Mouse (Mus musculus): ENCODE results near the gene Rnf38. TPM values are rescaled to one million over a fixed set of nuclear protein-coding genes. Genes with fewer than 3 reads are reported as not detected.

The Rnf38 gene
- polyA plus RNA-seq, 1 experiment from 2014 or later, result 36.6 TPM

- Histone ChIP-seq H3K27me3 (ENCODE audit: control insufficient read depth, insufficient read depth, low read length) (no peaks in the 10 kb centered on the region), H3K4me2 (ENCODE audit: low read depth, severe bottlenecking) (peak overlapping the region; percentile 28), H3K9me3 (ENCODE audit: control insufficient read depth, low read length) (no peaks in the 10 kb centered on the region; the same call in 1 of the 2 replicates), H3K27ac (replicated peaks; ENCODE audit: low read depth, low read length) (0 out of 2 replicates have a peak overlapping the region, but pooled peaks have one; percentile 14), H3K9ac (ENCODE audit: low read length) (peak overlapping the region; percentile 22; the same call in 1 of the 2 replicates), H3K4me1 (ENCODE audit: control insufficient read depth, insufficient read depth, low read length) (peaks cover 19% of the 10 kb centered on the region), H3K4me3 (ENCODE audit: low read depth, low read length) (no peak overlapping the region), H3K36me3 (ENCODE audit: control insufficient read depth, insufficient read depth, low read length) (no peaks in the 10 kb centered on the region; the same call in 1 of the 2 replicates)
- ATAC-seq (ENCODE audit: insufficient number of reproducible peaks, low FRiP score, low TSS enrichment, low read depth) (no peak), DNase-seq (ENCODE audit: low spot score) (peak; percentile 40)
- 39% methylated on average over 18 of the region's 18 CpGs for WGBS
Observed at GRCm38 (mm10) chr4:44106297-44106821, 127.2 kb downstream of the Rnf38 start.

GRCm38 (mm10) chr4:44104195-44104917 is 129.2 kb downstream of the Rnf38 start:
- DNase-seq (ENCODE audit: low spot score) (no peak), ATAC-seq (ENCODE audit: insufficient number of reproducible peaks, low FRiP score, low TSS enrichment, low read depth) (no peak)
- H3K9ac ChIP-seq (ENCODE audit: low read length), result no peak overlapping the region
- H3K27me3 ChIP-seq (ENCODE audit: control insufficient read depth, insufficient read depth, low read length), result no peaks in the 10 kb centered on the region
- 9% methylated on average over 8 of the region's 8 CpGs for WGBS
- 0 out of 2 replicates have a peak overlapping the region, but pooled peaks have one; percentile 11 for H3K27ac ChIP-seq (replicated peaks; ENCODE audit: low read depth, low read length)
- no peak overlapping the region for H3K4me2 ChIP-seq (ENCODE audit: low read depth, severe bottlenecking)
- H3K9me3 ChIP-seq (ENCODE audit: control insufficient read depth, low read length), result no peaks in the 10 kb centered on the region; the same call in 1 of the 2 replicates
- no peaks in the 10 kb centered on the region; the same call in 1 of the 2 replicates for H3K36me3 ChIP-seq (ENCODE audit: control insufficient read depth, insufficient read depth, low read length)
- H3K4me1 ChIP-seq (ENCODE audit: control insufficient read depth, insufficient read depth, low read length), result peaks cover 19% of the 10 kb centered on the region
- no peak overlapping the region for H3K4me3 ChIP-seq (ENCODE audit: low read depth, low read length)

- Histone ChIP-seq H3K36me3 (ENCODE audit: control insufficient read depth, insufficient read depth, low read length) (no peaks in the 10 kb centered on the region; the same call in 1 of the 2 replicates), H3K4me3 (ENCODE audit: low read depth, low read length) (no peak overlapping the region), H3K4me1 (ENCODE audit: control insufficient read depth, insufficient read depth, low read length) (peaks cover 19% of the 10 kb centered on the region), H3K27ac (replicated peaks; ENCODE audit: low read depth, low read length) (no peak overlapping the region), H3K9ac (ENCODE audit: low read length) (no peak overlapping the region), H3K9me3 (ENCODE audit: control insufficient read depth, low read length) (no peaks in the 10 kb centered on the region; the same call in 1 of the 2 replicates), H3K4me2 (ENCODE audit: low read depth, severe bottlenecking) (no peak overlapping the region), H3K27me3 (ENCODE audit: control insufficient read depth, insufficient read depth, low read length) (no peaks in the 10 kb centered on the region)
- no peak for ATAC-seq (ENCODE audit: insufficient number of reproducible peaks, low FRiP score, low TSS enrichment, low read depth)
- WGBS, result 75% methylated on average over 8 of the region's 8 CpGs
- peak; percentile 34 for DNase-seq (ENCODE audit: low spot score)
Observed at GRCm38 (mm10) chr4:44103620-44104019, 130.0 kb downstream of the Rnf38 start.

- Histone ChIP-seq H3K27me3 (ENCODE audit: control insufficient read depth, insufficient read depth, low read length) (no peaks in the 10 kb centered on the region), H3K4me2 (ENCODE audit: low read depth, severe bottlenecking) (no peak overlapping the region), H3K27ac (replicated peaks; ENCODE audit: low read depth, low read length) (no peak overlapping the region), H3K36me3 (ENCODE audit: control insufficient read depth, insufficient read depth, low read length) (no peaks in the 10 kb centered on the region), H3K9me3 (ENCODE audit: control insufficient read depth, low read length) (no peaks in the 10 kb centered on the region), H3K4me3 (ENCODE audit: low read depth, low read length) (no peak overlapping the region), H3K9ac (ENCODE audit: low read length) (no peak overlapping the region), H3K4me1 (ENCODE audit: control insufficient read depth, insufficient read depth, low read length) (no peaks in the 10 kb centered on the region; the same call in 1 of the 2 replicates)
- ATAC-seq (ENCODE audit: insufficient number of reproducible peaks, low FRiP score, low TSS enrichment, low read depth) (no peak), DNase-seq (ENCODE audit: low spot score) (no peak)
- WGBS, result 53% methylated on average over 11 of the region's 11 CpGs
Observed at GRCm38 (mm10) chr4:44097576-44098335, 135.8 kb downstream of the Rnf38 start.

GRCm38 (mm10) chr4:44094475-44094874 is 139.1 kb downstream of the Rnf38 start:
- ATAC-seq (ENCODE audit: insufficient number of reproducible peaks, low FRiP score, low TSS enrichment, low read depth) (no peak), DNase-seq (ENCODE audit: low spot score) (no peak)
- Histone ChIP-seq H3K27ac (replicated peaks; ENCODE audit: low read depth, low read length) (no peak overlapping the region), H3K4me2 (ENCODE audit: low read depth, severe bottlenecking) (no peak overlapping the region), H3K27me3 (ENCODE audit: control insufficient read depth, insufficient read depth, low read length) (no peaks in the 10 kb centered on the region), H3K4me3 (ENCODE audit: low read depth, low read length) (no peak overlapping the region), H3K36me3 (ENCODE audit: control insufficient read depth, insufficient read depth, low read length) (no peaks in the 10 kb centered on the region), H3K9ac (ENCODE audit: low read length) (no peak overlapping the region), H3K9me3 (ENCODE audit: control insufficient read depth, low read length) (no peaks in the 10 kb centered on the region), H3K4me1 (ENCODE audit: control insufficient read depth, insufficient read depth, low read length) (no peaks in the 10 kb centered on the region)
- 87% methylated on average over 4 of the region's 4 CpGs for WGBS

GRCm38 (mm10) chr4:44092359-44092758 is 141.2 kb downstream of the Rnf38 start:
- H3K27me3 ChIP-seq (ENCODE audit: control insufficient read depth, insufficient read depth, low read length), result no peaks in the 10 kb centered on the region
- no peaks in the 10 kb centered on the region for H3K9me3 ChIP-seq (ENCODE audit: control insufficient read depth, low read length)
- DNase-seq (ENCODE audit: low spot score), result no peak
- no peak overlapping the region for H3K9ac ChIP-seq (ENCODE audit: low read length)
- 87% methylated on average over 11 of the region's 11 CpGs for WGBS
- H3K4me3 ChIP-seq (ENCODE audit: low read depth, low read length), result no peak overlapping the region
- H3K4me1 ChIP-seq (ENCODE audit: control insufficient read depth, insufficient read depth, low read length), result no peaks in the 10 kb centered on the region
- H3K27ac ChIP-seq (replicated peaks; ENCODE audit: low read depth, low read length), result no peak overlapping the region
- no peaks in the 10 kb centered on the region for H3K36me3 ChIP-seq (ENCODE audit: control insufficient read depth, insufficient read depth, low read length)
- H3K4me2 ChIP-seq (ENCODE audit: low read depth, severe bottlenecking), result no peak overlapping the region
- no peak for ATAC-seq (ENCODE audit: insufficient number of reproducible peaks, low FRiP score, low TSS enrichment, low read depth)

GRCm38 (mm10) chr4:44085566-44085965 is 148.0 kb downstream of the Rnf38 start:
- Histone ChIP-seq H3K9ac (ENCODE audit: low read length) (no peak overlapping the region), H3K9me3 (ENCODE audit: control insufficient read depth, low read length) (no peaks in the 10 kb centered on the region), H3K4me1 (ENCODE audit: control insufficient read depth, insufficient read depth, low read length) (0 out of 2 replicates have a peak, but pooled peaks cover 2% of the 10 kb centered on the region), H3K27ac (replicated peaks; ENCODE audit: low read depth, low read length) (no peak overlapping the region), H3K36me3 (ENCODE audit: control insufficient read depth, insufficient read depth, low read length) (no peaks in the 10 kb centered on the region), H3K4me2 (ENCODE audit: low read depth, severe bottlenecking) (no peak overlapping the region), H3K4me3 (ENCODE audit: low read depth, low read length) (no peak overlapping the region), H3K27me3 (ENCODE audit: control insufficient read depth, insufficient read depth, low read length) (no peaks in the 10 kb centered on the region)
- DNase-seq (ENCODE audit: low spot score) (no peak), ATAC-seq (ENCODE audit: insufficient number of reproducible peaks, low FRiP score, low TSS enrichment, low read depth) (no peak)
- WGBS, result 92% methylated on average over 3 of the region's 3 CpGs

GRCm38 (mm10) chr4:44084602-44085325 is 148.8 kb downstream of the Rnf38 start:
- Histone ChIP-seq H3K4me2 (ENCODE audit: low read depth, severe bottlenecking) (no peak overlapping the region; the same call in 1 of the 2 replicates), H3K4me3 (ENCODE audit: low read depth, low read length) (no peak overlapping the region), H3K36me3 (ENCODE audit: control insufficient read depth, insufficient read depth, low read length) (no peaks in the 10 kb centered on the region), H3K4me1 (ENCODE audit: control insufficient read depth, insufficient read depth, low read length) (0 out of 2 replicates have a peak, but pooled peaks cover 2% of the 10 kb centered on the region), H3K9ac (ENCODE audit: low read length) (no peak overlapping the region), H3K27ac (replicated peaks; ENCODE audit: low read depth, low read length) (no peak overlapping the region), H3K9me3 (ENCODE audit: control insufficient read depth, low read length) (no peaks in the 10 kb centered on the region), H3K27me3 (ENCODE audit: control insufficient read depth, insufficient read depth, low read length) (no peaks in the 10 kb centered on the region)
- no peak for ATAC-seq (ENCODE audit: insufficient number of reproducible peaks, low FRiP score, low TSS enrichment, low read depth)
- WGBS, result 78% methylated on average over 13 of the region's 13 CpGs
- DNase-seq (ENCODE audit: low spot score), result no peak
